Mouse (Mus musculus) hindbrain, embryonic 14.5 days (tissue): ENCODE results near the gene Coa7. TPM values are rescaled to one million over a fixed set of nuclear protein-coding genes. Genes with fewer than 3 reads are reported as not detected.
A peak's percentile ranks its signal among the peaks of the same experiment; 100 is the strongest.
"Not testable (repeated sequence)": the region's sequence is repeated elsewhere in the genome, so short reads cannot be mapped to it uniquely, and the experiment has no call there.

Source experiments
- ATAC-seq: fragments of 200-750 bp; cut with Nextera tagmentation; 2 replicates; pipeline ENCODE4 v1.8.0; 2017; ENCODE audit warnings: moderate number of reproducible peaks, mild to moderate bottlenecking, moderate TSS enrichment, moderate library complexity; ENCODE audit not compliant: low FRiP score
- DNase-seq: peaks from one replicate; pipeline ENCODE4 v3.0.0-alpha.2; 2015; ENCODE audit warnings: low spot score
- H3K27ac ChIP-seq: fragments of 300-500 bp; sonication (generic); 2 replicates; pipeline ENCODE4 v1.5.1; 2014; ENCODE audit warnings: mild to moderate bottlenecking, moderate library complexity
- H3K27me3 ChIP-seq: fragments of 300-500 bp; sonication (generic); 2 replicates; pipeline ENCODE4 v1.6.1; 2014; ENCODE audit warnings: mild to moderate bottlenecking, low read length, mixed read lengths; ENCODE audit not compliant: control insufficient read depth, insufficient read depth
- H3K36me3 ChIP-seq: fragments of 300-500 bp; sonication (generic); replicated peaks from 2 replicates; pipeline ENCODE4 v1.6.1; 2014; ENCODE audit not compliant: control insufficient read depth, insufficient read depth
- H3K4me1 ChIP-seq: fragments of 300-500 bp; sonication (generic); replicated peaks from 2 replicates; pipeline ENCODE4 v1.6.1; 2014; ENCODE audit warnings: antibody characterized with exemption, low read length, mixed read lengths; ENCODE audit not compliant: control insufficient read depth, insufficient read depth
- H3K4me2 ChIP-seq: fragments of 300-500 bp; sonication (generic); replicated peaks from 2 replicates; pipeline ENCODE4 v1.6.1; 2014; ENCODE audit warnings: mild to moderate bottlenecking, moderate library complexity
- H3K4me3 ChIP-seq: fragments of 300-500 bp; sonication (generic); replicated peaks from 2 replicates; pipeline ENCODE4 v1.5.1; 2014; ENCODE audit warnings: mild to moderate bottlenecking, low read length
- H3K9ac ChIP-seq: fragments of 300-500 bp; sonication (generic); 2 replicates; pipeline ENCODE4 v1.6.1; 2014
- H3K9me3 ChIP-seq: fragments of 300-500 bp; sonication (generic); 2 replicates; pipeline ENCODE4 v1.6.1; 2016; ENCODE audit warnings: low read length; ENCODE audit not compliant: control insufficient read depth
- whole genome bisulfite sequencing: fragments of 180-500 bp; shearing (Covaris S2); extraction: QIAGEN DNeasy Blood & Tissue Kit; methylation state at CpG from one replicate; pipeline ENCODE4 v1.1.7; 2014; 5-methylcytosine and 5-hydroxymethylcytosine counted together
- polyA plus RNA-seq: library from polyadenylated mRNA; unstranded; fragments of >200 nt; fragmentation: Nextera tagmentation; extraction: Ambion mirVana; gene quantifications from 2 replicates; pipeline ENCODE4 v1.2.1, GENCODE M21; 2014

Coa7 gene
- polyA plus RNA-seq, 1 experiment from 2014 or later: 47.9 TPM

GRCm38 (mm10) chr4:108350819-108351218 lies 22.9 kb downstream of the Coa7 start:
- Histone ChIP-seq H3K4me1 (peaks cover 13% of the 10 kb centered on the region), H3K36me3 (no peaks in the 10 kb centered on the region), H3K9ac (no peak overlapping the region), H3K27me3 (no peaks in the 10 kb centered on the region), H3K9me3 (no peaks in the 10 kb centered on the region), H3K4me2 (no peak overlapping the region), H3K27ac (peak overlapping the region; percentile 47), H3K4me3 (no peak overlapping the region)
- peak; percentile 64; the same call in 1 of the 2 replicates for ATAC-seq
- no peak for DNase-seq
- 12% methylated on average over 8 of the region's 8 CpGs for WGBS

GRCm38 (mm10) chr4:108353591-108353990 lies 25.7 kb downstream of the Coa7 start:
- H3K27ac ChIP-seq, H3K9ac ChIP-seq, H3K4me2 ChIP-seq, H3K9me3 ChIP-seq, H3K27me3 ChIP-seq, ATAC-seq, DNase-seq, H3K4me3 ChIP-seq, H3K36me3 ChIP-seq: not testable (repeated sequence)
- H3K4me1 ChIP-seq: peaks cover 19% of the 10 kb centered on the region

DNA sequence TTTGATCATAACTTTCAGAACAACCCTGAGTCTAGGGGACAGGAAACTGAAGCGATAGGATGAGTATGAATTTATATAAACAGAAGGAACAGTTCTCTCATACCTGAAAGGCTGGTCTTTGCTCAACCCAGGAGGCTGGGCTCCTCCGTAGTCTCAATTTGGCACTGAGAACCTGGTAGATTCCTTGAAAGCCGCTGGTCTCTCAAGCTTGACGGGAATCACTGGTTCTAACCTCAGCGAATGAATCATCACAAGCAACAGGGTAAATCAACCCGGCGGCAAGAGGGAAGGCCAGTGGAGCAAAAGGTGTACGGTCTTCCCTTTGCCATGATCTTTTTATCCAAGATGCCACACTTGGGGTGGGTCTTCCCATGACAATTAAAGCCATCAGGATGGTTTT lies 29.5 kb downstream of the Coa7 start:
- Histone ChIP-seq H3K4me3 (no peak overlapping the region), H3K9ac (no peak overlapping the region), H3K9me3 (no peaks in the 10 kb centered on the region), H3K27ac (no peak overlapping the region), H3K4me1 (peaks cover 41% of the 10 kb centered on the region), H3K4me2 (no peak overlapping the region), H3K36me3 (no peaks in the 10 kb centered on the region), H3K27me3 (no peaks in the 10 kb centered on the region)
- DNase-seq: no peak
- 90% methylated on average over 8 of the region's 8 CpGs for WGBS
- no peak for ATAC-seq

DNA sequence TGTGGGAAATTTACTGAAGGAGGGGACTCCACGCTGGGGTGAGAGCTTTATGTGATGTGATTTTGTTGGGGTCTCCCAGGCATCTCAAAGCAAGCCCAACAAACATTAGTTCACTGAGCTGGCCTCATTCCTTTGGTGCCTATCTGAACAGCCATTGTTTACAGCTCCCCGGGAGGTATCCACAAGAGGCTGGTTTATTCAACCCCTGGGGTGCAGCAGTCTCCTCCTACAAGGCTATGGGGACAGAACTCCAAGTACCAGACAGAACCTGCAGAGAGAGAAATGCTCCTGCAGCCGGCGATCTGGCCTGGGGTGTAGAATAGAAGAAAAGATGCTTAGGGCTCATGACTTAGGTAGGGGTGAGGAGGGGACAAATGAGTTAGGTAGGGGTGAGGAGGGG lies 30.6 kb downstream of the Coa7 start:
- H3K4me1 ChIP-seq: peaks cover 50% of the 10 kb centered on the region
- no peaks in the 10 kb centered on the region for H3K27me3 ChIP-seq
- H3K9ac ChIP-seq: no peak overlapping the region
- DNase-seq (no peak), ATAC-seq (no peak)
- H3K36me3 ChIP-seq: no peaks in the 10 kb centered on the region
- no peak overlapping the region for H3K4me3 ChIP-seq
- H3K27ac ChIP-seq: peak overlapping the region; percentile 97
- 15% methylated on average over 4 of the region's 4 CpGs for WGBS
- no peaks in the 10 kb centered on the region for H3K9me3 ChIP-seq
- no peak overlapping the region for H3K4me2 ChIP-seq

DNA sequence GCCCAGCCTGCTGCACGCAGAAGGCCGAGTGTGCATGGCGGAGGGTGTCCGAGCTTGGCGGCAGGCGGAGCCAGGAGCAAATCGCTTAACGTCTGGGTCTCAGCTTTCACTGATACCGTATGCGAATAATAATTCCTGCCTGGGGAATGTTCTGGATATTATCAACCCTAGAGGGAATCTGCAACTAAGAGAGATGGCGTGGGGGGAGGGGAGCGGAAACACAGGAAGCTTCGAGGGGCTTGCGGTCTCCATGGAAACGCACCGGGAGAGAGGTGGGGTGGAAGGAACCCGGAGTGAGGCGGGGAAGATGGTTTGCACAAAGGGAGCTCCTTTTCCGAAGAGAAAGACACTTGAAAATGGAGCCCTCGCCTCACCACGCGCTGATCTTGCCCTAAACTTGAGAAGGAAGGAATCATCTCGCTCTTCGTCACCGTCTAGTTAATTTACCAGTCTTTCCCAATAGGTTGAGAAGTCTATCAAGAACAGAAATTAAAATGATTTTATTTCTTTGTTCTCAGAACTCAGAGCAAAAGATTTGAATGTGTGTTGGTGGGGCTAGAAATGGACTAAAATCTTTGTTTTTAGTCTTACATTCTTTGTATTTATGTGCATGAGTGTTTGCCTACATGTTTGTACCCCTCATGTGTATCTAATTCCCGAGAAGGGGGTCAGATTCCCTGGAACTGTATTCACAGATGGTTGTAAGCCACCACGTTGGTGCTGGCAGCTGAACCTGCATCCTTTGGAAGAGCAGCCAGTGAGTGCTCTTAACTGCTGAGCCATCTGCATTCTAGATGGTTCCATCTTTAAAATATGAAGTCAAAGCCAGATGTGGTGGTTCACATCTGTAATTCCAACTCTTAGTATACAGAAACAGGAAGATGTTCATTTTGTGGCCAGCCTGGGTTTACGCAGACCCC lies 32.5 kb downstream of the Coa7 start:
- no peak overlapping the region for H3K4me3 ChIP-seq
- H3K27ac ChIP-seq: peak overlapping the region; percentile 97
- peak overlapping the region; percentile 46 for H3K9ac ChIP-seq
- H3K4me1 ChIP-seq: peaks cover 54% of the 10 kb centered on the region
- H3K27me3 ChIP-seq: no peaks in the 10 kb centered on the region
- no peaks in the 10 kb centered on the region for H3K9me3 ChIP-seq
- H3K4me2 ChIP-seq: peak overlapping the region; percentile 38
- H3K36me3 ChIP-seq: no peaks in the 10 kb centered on the region
- 4% methylated on average over 28 of the region's 28 CpGs for WGBS
- ATAC-seq (peak; percentile 88), DNase-seq (peak; percentile 90)

GRCm38 (mm10) chr4:108362321-108363261 lies 34.7 kb downstream of the Coa7 start:
- Histone ChIP-seq H3K27me3 (no peaks in the 10 kb centered on the region), H3K9ac (0 out of 2 replicates have a peak overlapping the region, but pooled peaks have one; percentile 20), H3K4me3 (no peak overlapping the region), H3K27ac (peak overlapping the region; percentile 67), H3K4me2 (peak overlapping the region; percentile 23), H3K36me3 (no peaks in the 10 kb centered on the region), H3K4me1 (peaks cover 54% of the 10 kb centered on the region), H3K9me3 (no peaks in the 10 kb centered on the region)
- ATAC-seq (no peak), DNase-seq (peak; percentile 36)
- WGBS: 4% methylated on average over 18 of the region's 18 CpGs

DNA sequence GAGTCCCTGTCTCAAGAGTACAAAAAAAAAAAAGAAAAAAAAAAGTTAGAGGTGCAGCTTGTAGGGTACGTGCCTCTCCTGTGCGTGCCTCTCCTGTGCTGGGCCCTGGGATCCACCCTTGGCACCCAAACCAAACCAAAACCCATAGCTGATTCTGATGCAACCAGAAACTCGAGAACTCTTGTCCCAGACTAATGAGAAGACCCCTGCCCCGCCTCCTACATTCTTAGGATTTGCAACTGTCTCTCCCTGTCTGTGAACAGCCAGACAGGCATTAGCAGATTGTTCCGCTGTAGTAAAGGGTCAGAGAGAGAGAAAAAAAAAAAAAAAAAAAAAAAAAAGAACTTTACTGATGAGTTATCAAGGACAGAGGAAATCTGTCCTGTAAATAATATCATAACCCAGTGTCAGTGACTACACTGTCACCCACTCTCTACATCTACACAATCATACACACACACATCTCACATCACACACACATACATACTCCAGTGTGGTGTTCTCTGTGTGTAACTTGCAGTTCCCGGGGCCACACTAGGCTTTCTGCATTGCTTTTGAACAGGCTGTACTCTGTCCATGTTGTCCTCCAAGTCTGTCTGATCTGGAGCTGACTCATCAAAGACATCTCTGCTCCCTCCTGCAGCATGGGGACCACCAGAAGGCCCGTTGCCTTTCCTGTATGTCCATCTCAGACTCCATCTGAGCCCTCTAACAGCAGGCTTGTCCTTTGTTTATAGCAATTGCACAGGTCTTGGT lies 35.6 kb downstream of the Coa7 start:
- DNase-seq (no peak), ATAC-seq (no peak)
- WGBS: 12% methylated on average over 7 of the region's 7 CpGs
- Histone ChIP-seq H3K4me2 (no peak overlapping the region), H3K27ac (no peak overlapping the region), H3K36me3 (no peaks in the 10 kb centered on the region), H3K27me3 (no peaks in the 10 kb centered on the region), H3K4me3 (no peak overlapping the region), H3K9me3 (no peaks in the 10 kb centered on the region), H3K9ac (no peak overlapping the region), H3K4me1 (peaks cover 49% of the 10 kb centered on the region)

GRCm38 (mm10) chr4:108364111-108364476 lies 36.2 kb downstream of the Coa7 start:
- ATAC-seq (no peak), DNase-seq (no peak)
- Histone ChIP-seq H3K27me3 (no peaks in the 10 kb centered on the region), H3K9ac (no peak overlapping the region), H3K4me3 (no peak overlapping the region), H3K4me2 (no peak overlapping the region), H3K27ac (no peak overlapping the region), H3K4me1 (peaks cover 43% of the 10 kb centered on the region), H3K36me3 (no peaks in the 10 kb centered on the region), H3K9me3 (no peaks in the 10 kb centered on the region)
- 22% methylated on average over 5 of the region's 5 CpGs for WGBS
